Mouse (Mus musculus): ENCODE results near the gene Csf3.
"Not testable (repeated sequence)": the region's sequence is repeated elsewhere in the genome, so short reads cannot be mapped to it uniquely, and the experiment has no call there.

The Csf3 gene

DNA sequence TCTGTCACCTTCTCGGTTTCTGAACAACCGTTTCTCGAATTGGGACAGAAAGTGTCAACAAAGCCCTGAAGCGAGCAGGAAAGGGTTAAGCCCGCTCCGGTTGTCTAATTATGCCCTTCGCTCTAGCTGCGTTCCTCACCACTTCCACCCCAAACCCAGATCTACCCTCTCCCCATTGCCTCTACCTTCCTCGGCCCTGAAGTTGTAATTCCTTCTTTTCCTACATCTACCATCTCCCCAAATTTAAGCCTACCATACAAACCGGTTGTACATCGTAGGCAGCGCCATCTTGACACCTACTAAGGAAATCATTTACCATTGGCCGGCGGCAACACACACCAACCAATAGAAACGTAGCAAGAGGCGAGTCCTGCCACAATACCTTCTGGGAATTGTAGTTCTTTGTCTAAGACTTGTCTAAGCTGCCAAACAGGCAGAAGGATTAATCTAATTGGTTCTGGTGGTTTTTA, 28.1 kb downstream of the Csf3 start, which contains the start of gene Med24:
TSS of gene Med24 (minus strand) at position 317 of the 470 bp plus-strand sequence.
- DNase-seq (ENCODE audit: low spot score): peak; percentile 92

DNA sequence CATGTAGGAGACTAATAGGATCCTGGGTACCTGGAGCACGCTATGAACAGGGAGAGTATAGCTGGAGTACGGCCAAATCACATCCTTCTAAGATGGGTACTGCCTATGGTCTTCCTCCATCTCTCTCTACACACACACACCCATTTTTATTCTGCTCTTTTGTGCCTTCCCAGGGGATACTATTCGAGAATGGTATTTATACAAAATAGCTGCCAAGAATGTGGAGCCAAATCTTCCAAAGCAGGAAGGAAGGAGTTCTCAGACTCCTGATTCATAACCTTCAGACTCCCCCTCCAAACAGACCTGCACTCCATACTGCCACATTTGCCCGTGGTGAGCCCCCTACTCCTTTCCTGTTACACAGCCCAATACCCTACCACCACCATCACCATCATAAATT, 29.7 kb downstream of the Csf3 start:
- no peak for DNase-seq (ENCODE audit: low spot score)

DNA sequence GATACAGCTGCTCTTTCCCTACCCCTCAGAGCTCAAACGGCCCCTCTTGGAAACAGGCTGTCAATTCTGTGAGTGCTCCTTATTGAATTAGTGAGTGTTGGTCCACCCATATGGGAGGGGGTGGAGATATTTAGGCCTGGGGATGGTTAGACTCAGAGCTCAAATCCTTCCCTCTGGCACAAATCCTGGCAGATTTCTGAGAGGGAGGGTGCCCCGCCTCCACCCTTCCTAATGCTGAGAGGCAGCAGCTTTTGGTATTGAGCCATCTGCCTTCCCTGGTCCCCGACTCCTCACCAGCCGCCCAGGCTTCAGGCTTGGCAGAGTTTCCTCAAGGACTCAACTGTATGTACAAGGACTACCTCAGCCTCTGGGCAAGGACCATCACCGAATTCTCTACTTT, 30.1 kb downstream of the Csf3 start:
- no peak for DNase-seq (ENCODE audit: low spot score)

DNA sequence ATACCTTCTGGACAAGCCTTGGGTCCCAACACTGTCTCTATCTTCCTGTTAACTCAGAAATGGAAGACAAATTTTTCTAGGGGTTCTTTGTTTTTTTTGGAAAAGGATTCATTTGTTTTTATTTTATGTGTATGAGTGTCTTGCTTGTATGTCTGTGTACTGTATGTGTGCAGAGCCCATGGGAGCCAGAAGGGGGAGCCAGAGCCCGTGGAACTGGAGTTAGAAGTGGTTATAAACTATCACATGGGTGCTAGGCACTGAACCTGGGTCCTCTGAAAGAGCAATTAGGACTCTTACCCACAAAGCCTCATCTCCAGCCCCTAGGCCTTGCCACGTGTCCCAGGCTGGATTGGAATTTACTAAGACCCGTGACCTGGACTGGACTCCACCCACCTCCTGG, 33.0 kb downstream of the Csf3 start:
- DNase-seq (ENCODE audit: low spot score): no peak

DNA sequence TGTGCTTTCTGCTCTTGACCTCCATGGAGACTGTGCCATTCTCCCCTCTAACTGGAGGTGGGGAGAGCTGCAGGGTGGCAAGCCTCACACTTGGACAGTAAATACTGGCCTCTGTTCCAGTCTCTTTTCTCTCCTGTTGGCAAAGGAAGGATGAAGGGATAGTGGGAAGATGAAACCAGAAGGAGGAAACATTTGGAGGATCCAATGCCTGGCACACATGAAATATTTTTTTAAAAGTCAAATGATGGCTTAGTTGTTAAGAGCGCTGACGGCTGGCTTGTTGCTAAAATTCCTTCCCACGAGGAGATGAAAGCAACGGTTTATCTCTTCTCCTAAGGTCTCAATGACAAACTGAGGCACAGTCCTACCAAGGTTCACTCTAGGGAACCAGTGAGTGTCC, 34.0 kb downstream of the Csf3 start:
- no peak for DNase-seq (ENCODE audit: low spot score)

DNA sequence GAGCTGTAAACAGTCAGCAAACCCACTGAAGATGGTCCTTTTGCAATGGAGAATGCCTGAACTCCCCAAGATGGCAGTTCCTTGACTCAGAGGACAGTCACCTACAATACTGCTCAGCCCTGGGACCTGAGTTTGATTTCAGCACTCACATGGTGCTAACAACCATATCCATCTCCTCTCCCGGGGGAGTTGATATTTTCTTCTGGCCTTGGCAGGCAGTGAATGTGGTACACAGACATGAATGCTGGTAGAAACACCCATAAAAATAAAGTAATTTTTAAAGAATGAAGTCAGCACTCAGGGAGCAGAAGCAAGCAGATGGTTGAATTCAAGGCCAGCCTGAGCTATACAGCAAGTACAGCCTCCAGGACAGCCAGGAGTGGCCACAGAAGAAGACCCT, 35.1 kb downstream of the Csf3 start:
- DNase-seq (ENCODE audit: low spot score): no peak

DNA sequence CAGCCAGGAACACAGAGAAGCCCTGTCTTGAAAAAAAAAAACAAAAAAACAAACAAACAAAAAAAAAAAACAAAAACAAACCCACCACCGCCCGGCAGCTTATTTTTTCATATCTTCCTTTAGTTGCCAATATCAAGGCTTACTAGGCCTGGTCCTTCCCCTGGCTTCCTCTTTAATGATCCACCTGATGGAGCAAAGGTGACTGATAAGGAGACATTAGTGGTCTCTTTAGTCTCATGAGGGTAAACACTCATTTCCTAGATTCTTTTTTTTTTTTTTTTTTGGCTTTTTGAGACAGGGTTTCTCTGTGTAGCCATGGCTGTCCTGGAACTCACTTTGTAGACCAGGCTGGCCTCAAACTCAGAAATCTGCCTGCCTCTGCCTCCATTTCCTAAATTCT, 36.2 kb downstream of the Csf3 start:
- DNase-seq (ENCODE audit: low spot score): not testable (repeated sequence)

DNA sequence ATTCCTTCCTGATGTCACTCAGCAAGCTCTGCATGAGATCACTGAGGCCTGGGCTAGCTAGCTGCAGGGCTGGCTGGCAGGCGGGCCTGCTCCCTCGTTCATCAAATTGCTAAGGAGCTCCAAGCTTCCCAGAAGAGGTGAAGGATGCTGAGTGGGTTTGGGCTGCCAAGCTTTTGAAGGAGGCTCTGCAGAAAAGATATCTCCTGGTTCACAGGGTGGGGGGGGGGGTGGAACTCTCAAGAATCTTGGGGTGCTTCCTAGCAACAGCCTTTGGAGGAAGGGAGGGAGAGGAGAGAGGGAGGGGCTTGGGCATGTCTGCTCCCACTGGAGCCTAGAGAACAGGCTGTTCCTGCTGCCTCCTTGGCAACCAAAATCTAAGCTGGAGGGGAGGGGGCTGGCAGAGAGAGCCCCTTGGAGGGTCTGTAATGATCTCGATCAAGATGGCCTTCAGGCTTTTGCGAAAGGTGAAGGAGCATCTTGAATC, 37.4 kb downstream of the Csf3 start:
- DNase-seq (ENCODE audit: low spot score): no peak

DNA sequence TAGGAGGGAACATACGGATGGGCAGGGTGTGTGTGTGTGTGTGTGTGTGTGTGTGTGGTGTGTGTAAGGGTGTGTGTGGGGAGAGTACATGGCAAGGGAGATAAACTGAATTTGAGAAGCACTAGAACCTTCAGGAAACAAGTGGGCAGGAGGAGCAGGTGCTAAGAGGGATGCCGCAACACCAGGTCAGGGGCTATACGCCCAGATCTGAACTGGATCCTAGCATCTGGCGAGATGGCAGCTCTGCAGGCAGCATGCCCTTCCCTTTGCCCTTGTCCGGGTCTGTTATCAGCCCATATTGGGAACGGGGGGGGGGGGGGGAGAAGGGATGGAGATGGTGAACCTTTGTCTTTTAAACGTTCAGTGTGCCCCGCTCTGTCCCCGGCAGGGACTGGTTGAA, 37.9 kb downstream of the Csf3 start:
- DNase-seq (ENCODE audit: low spot score): no peak

DNA sequence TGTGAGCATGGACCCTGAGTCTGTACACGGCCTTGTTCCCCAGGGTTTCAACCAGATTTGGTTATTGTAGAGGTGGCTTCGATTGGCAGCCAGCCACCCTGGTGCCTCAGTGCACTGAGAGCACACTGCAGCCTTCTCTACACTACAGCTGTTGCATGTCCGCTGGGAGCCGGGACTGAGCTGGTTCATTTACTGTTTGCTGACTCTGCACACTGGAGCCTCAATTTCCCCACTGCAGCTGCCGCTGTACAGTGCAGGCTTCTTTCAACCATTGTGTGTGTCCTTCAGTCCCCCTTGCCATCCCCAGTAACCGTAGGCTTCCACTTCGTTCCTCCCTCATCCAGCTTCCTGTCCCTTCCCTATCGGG, 38.9 kb downstream of the Csf3 start:
- no peak for DNase-seq (ENCODE audit: low spot score)

DNA sequence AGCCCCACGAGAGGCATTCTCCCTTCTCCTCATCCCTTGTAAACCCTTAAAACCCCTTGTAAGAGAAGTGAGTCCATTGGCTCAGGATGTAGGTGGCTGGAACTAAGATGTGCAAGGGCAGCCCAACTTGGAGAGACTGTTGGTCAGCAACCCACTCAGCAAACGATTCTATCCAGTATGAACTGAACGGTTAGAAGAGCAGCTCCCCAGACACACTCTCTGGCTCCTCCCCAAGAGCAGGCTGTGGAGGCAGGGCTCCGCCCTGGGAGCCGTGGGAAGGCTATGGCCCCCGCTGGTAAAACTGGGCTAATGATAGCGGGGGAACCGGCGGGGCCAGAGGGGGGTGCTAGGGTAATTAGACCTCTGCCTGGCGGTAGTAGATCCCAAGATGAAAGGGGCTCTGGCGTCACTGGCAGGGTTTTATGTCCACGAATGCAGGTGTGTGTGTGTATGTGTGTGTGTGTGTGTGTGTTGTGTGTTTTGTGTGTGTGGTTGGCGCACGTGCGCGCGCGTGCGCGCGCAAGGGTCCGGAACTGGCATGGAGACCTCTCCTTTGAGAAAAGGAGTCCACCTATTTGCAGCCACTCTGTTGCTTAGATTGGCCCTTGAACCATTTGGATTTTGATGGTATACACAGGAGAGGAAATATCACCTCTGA, 39.5 kb downstream of the Csf3 start, which contains the start of gene Thra:
TSS of gene Thra (plus strand) at position 246 of the 658 bp plus-strand sequence.
- DNase-seq (ENCODE audit: low spot score): no peak

DNA sequence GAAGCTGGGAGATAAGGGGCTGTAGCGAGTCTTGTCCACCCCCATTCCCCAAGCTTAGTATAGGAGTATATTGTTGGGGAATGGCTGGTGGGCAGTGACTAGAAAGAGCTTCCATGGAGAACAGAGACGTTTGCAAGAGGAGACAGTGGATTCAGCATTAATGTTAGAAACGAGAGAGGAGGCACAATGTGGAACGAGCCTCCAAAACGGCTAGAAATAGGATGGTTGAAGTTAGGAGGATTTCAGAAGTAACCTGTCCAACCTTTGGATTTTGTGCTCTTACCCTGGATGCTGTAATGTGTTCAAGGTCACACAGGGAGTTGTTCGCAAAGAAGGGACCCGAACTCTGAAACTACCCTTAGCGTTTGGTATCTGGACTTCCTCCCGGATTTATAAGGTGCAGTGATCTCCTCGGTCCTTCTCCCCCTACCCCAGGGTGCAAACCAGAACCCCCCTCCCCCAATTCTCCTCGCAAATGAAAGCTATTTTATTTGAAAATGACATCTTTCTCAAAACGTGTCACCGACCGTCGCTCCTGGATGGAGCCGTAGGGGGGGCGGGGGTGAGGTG, 40.1 kb downstream of the Csf3 start:
- no peak for DNase-seq (ENCODE audit: low spot score)

DNA sequence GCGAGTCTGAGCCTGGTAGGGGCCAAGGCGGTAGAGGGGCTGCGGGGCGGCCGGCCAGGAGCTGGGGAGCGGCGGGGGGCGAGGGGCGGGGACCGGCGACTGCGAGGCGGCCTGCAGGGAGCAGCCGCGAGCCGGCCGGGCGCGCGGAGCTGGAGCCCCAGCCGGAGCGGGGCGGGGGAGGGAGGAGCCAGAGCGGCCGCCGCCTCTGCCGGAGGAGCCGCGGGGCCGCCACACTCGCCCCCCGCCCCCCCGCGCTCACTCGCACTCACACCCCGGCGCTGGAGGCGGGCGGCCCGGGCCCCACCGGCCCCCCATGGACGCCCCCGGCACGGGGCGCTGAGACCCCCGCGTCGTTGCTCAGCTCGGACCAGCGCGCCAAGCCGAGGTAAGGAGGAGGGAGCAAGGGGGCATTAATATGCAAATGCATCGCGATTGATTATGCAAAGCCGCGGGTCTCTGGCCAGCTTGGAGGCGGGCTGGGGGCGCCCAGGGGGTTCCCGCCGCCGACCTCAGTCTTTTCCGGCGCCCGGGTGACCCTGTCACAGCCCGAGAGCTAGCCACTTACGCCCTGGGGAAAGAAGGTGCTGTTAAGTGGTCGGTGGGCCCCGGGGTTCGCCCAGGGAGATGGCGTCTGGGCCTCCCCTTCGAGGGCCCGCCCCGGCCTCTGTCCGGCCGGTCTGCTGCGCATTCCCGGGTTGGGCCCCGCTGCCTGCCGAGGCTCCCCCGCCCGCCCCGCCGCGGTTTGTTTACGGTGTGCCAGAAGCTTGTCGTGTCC, 40.7 kb downstream of the Csf3 start:
- DNase-seq (ENCODE audit: low spot score): no peak

DNA sequence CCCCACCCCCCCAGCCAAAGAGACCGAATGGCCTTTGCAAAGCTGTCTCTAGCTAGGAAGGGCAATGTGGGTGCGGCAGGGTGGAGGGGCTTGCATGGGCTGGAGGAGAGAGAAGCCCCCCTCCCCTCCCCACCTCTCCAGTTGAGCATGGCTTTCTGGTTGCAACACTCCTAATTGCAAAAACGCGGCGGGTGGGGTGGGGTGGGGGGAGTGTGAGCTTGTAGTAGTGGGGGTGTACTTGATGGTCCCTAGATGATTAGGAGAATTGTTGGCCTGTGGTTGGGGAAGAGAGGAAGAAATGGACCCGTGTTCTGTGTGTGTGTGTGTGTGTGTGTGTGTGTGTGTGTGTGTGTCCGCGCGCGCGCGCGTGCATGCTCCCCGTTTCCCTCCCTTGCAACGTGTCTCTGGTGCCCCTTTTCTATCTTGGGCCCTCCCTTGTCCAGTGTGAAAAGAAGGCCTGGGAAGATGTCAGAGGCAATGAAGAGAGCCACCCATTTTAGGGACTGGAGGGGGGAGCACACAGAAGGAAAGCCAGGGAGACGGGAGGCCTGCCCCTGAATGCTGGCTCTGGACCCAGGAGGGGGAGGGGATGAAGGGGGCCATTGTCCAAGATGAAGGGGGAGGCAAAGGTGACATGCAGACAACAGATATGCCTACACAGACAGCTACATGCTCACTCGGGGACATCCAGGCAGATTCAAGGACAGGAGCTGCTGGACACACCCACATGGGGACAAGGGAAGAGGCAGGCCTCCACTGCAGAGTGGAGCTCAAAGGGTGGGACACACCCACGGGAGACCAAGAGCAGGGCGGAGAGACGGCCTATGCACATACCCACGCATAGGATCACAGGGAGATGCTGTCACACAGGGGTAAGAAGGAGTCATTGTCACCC, 41.6 kb downstream of the Csf3 start:
- no peak for DNase-seq (ENCODE audit: low spot score)

DNA sequence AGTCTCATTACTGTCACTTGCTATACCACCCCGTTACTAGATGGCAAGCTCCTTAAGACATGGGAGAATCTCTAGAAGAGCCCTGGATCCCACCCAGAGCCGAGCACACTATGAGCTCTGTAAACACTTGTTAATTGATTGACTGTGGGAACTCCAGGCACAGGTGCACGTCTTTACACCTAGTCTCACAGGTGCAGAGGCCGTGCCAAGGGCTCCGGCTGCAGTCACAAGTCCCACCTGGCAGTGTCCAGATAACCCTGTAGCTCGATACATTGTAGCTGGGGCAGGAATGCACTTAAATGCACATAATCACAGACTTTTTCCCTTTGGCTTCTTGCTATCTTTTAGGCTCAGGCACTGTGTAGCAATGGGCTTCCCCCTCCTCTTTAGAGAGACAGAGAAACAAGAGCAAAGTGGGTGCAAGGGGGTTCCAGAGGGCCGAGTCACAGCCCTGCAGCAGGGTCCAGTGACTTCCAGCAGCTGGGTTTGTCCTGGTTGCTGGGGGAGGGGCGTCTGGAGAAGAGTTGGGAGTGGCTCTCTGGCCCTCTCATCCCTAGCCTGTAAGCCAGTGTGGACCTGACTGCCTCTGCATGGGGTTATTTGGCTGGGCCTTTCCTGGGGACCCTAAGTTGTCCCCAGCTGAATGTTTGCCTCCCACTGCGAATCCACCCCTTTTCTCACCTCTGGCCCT, 42.7 kb downstream of the Csf3 start:
- DNase-seq (ENCODE audit: low spot score): no peak

DNA sequence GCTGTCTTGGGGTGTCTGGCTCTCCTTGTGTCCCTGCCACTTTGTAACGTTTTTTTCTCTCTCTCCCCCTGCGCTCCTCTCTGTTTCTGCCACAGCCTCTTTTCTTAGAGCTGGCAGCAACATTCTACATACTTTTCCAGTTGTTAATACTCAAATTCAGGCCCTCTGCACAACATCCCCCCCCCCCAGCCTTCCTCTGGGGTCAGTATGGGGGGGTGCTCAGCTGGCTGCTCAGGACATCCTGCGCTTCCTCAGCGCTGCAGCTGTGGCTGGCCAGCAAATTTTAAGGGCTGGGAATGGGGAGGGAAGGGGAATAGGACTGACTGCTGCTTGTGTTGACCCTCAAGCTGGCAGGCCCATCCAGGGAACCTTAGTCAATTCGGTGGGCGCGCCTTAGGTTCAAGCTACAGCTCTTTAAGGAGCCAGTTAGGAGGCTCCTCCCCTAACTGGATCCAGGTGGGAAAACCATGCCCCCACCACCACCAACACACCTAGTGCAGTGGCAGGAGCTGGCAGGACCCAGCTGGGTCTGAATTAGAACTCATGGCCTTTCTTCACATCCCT, 43.5 kb downstream of the Csf3 start:
- no peak for DNase-seq (ENCODE audit: low spot score)

DNA sequence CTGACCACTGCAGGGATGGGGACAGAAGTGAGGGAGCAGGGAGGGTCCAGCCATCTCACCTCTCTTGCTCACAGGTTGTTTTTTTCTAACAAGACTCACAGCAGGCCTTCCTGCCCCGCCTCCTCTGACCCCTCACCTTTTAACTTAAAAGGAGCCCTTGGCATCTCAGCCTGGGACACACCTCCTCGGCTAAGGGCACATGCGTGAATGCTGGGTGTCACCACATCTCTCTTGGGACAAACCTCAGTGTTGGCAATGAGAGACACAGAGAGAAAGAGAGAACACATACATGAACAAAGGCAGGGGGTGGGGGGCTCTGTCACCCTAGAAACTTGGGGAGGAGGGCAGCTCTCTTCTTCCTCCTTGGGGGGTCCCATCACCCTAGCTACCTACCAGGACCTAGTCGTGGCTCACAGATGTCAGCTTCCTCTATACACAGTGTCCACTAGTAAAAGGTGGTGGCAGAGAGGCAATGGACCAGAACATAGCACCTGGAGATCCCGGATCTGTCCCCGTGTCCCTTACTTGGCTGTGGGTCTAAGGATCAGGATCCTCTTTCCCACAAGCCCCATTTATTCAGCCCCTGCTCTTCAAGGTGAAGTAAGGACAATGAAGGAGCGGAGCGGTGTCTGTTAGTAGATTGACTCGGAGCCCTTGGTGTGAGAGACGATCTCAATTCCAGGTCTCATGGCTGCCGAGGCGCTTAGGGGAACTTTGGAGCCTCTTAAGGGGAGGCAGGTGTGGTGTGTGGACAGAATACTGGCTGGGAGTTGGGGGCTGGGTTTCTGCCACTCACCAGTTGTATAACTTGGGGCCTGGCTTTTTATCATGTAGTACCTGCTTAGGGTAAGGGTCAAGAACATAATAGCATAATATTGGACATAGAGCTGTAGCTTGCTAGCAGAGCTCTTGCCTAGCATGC, 45.1 kb downstream of the Csf3 start:
- no peak for DNase-seq (ENCODE audit: low spot score)

DNA sequence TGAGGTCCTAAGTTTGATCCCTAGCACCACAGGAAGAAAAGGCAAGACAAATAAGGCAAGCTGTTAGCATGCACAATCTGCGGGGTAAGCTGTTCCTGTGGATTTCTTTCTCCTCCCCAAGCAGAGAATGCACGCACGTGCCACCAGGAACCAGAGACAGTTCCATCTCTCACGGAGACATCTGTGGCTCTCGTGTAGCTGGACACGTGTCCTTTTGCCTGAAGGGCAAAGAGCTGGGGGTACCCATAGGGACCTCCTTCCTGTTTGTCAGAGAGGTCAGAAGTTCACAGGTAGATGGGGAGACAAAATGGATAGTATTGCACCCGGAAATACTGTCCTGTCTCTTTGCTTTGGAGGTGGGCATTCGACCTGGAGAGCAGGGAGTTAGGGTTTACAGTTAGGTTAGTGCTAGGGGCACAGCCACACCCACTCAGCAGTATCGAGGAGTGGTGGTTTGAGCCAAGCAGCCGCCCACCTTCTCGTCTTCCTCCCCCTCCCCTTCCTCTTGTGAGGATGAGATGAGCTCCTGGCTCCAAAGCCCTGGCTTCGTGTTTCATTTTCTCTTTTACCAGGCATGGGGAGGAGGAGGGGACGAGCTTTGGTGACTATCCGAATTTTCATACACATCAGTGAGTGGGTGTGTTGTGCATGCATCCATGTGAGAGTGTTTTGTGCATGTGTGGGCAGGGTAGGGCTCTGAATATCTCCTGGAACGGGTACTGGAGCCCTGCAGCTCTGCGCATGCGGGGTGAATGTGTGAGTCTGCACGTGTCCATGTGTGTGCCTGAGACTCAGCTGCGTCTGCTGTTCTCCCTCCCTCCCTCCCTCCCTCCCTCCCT, 46.0 kb downstream of the Csf3 start:
- peak; percentile 90 for DNase-seq (ENCODE audit: low spot score)
